Comparison of ENCODE assay signal across 8 mouse cellular contexts in the genomic region with DNA sequence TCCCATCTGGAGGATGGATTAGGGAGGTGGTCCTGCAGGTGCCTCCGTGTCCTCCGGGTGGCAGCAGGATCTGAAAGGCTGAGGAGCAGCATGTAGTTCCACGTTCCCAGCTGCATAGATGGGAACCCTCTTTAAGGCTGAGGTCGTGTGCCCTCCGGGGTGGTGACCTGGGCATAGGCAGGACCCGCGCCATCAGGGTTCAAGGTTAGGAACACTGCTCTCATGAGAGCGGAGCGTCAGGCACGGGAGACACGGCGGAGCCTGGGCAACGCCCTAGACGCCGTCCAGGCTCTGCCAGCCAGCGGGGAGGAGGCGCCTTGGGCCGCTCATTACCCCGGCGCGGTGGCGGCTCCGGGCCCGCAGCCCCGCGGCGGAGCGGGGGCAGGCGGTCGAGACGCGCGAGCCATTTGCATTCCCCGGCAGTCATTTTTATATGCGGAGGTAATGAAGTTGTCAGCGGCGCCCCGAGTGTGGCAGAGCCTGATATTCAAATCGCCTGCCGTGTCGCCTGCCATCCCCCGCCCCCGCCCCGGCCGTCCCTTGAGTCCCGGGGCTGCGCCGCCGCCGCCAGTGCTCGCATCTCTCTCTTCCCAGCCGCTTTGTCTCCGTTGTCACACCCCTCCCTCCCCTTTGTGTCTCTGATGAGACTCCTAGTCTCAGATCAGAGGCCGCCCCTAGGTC.
DNase-seq lines count a peak whose midpoint lies in the region; ATAC-seq and TF ChIP-seq lines count a peak whose summit lies in the region.

No protein-coding gene starts in this region.

- in situ Hi-C loops in ES-E14 (cut with MboI; ENCODE audit: low sequenced_read_pairs in 2 of 2, unreplicated experiment in 2 of 2), result loop anchor here in 1 of 2 experiments (25.0 kb wide), 1 partner anchor 600 kb away; a partner anchor contains a TSS

- H3K4me1 ChIP-seq in ES-E14 (ENCODE audit: control insufficient read depth in 2 of 2, insufficient read depth in 2 of 2, low read length in 2 of 2, poor library complexity in 1 of 2), result peaks cover 0 to 6% of the 10 kb centered on the region in 2 experiments; a peak in 1 of 4 replicates
- H3K4me1 ChIP-seq in forebrain, embryonic 12.5 days, result peaks cover 12% of the 10 kb centered on the region
- H3K4me1 ChIP-seq in lung, embryonic 14.5 days (ENCODE audit: insufficient read depth), result 0 out of 2 replicates have a peak, but pooled peaks cover 3% of the 10 kb centered on the region
- peaks cover 20% of the 10 kb centered on the region for H3K4me1 ChIP-seq in neural tube, embryonic 15.5 days

- no peaks in the 10 kb centered on the region for H3K36me3 ChIP-seq in ES-E14 (ENCODE audit: control insufficient read depth, insufficient read depth, low read length, poor library complexity, severe bottlenecking)
- no peaks in the 10 kb centered on the region for H3K36me3 ChIP-seq in forebrain, embryonic 12.5 days (replicated peaks)
- H3K36me3 ChIP-seq in lung, embryonic 14.5 days (ENCODE audit: insufficient read depth), result no peaks in the 10 kb centered on the region
- H3K36me3 ChIP-seq in neural tube, embryonic 15.5 days, result no peaks in the 10 kb centered on the region

- peak; percentile 73 for TF ChIP-seq CTCF in brain, embryonic 14.5 days (IDR thresholded peaks at IDR 0.05; ENCODE audit: borderline replicate concordance, extremely low read depth, insufficient read depth, insufficient read length)
- TF ChIP-seq CTCF in lung, embryonic 14.5 days (IDR thresholded peaks at IDR 0.05; ENCODE audit: low read depth), result peak; percentile 76

- H3K9me3 ChIP-seq in ES-E14 (ENCODE audit: control insufficient read depth, insufficient read depth, low read depth, low read length), result no peaks in the 10 kb centered on the region
- H3K9me3 ChIP-seq in forebrain, embryonic 12.5 days, result no peaks in the 10 kb centered on the region
- H3K9me3 ChIP-seq in lung, embryonic 14.5 days (ENCODE audit: low read depth, low read length), result no peaks in the 10 kb centered on the region
- H3K9me3 ChIP-seq in neural tube, embryonic 15.5 days (replicated peaks), result no peaks in the 10 kb centered on the region

- H3K27me3 ChIP-seq in forebrain, embryonic 12.5 days, result peaks cover 8% of the 10 kb centered on the region; the same call in 1 of the 2 replicates
- no peaks in the 10 kb centered on the region for H3K27me3 ChIP-seq in lung, embryonic 14.5 days (ENCODE audit: insufficient read depth, low read length)
- H3K27me3 ChIP-seq in neural tube, embryonic 15.5 days (replicated peaks), result no peaks in the 10 kb centered on the region

- DNase-seq in ES-E14 (ENCODE audit: low read depth, low spot score), result peak; percentile 40
- DNase-seq in brain, embryonic 14.5 days (ENCODE audit: low read depth), result peak; percentile 90
- DNase-seq in layer of hippocampus, adult 9-11 months, result peak; percentile 66
- peak; percentile 65 for DNase-seq in lung, embryonic 14.5 days
- DNase-seq in urinary bladder, adult 2 months (ENCODE audit: low spot score), result peak; percentile 60

- peak; percentile 91 for ATAC-seq in forebrain, embryonic 12.5 days (ENCODE audit: low FRiP score)
- peak; percentile 83 to 89 for ATAC-seq in hematopoietic stem cell, adult 5-6 weeks (replicated peaks in 1 of 2; ENCODE audit: insufficient read depth in 1 of 2, low FRiP score in 2 of 2, low TSS enrichment in 1 of 2, low read depth in 1 of 2, poor library complexity in 2 of 2, severe bottlenecking in 2 of 2)
- peak; percentile 81 for ATAC-seq in lung, embryonic 14.5 days (ENCODE audit: insufficient read depth)
- peak; percentile 89 for ATAC-seq in neural tube, embryonic 15.5 days (ENCODE audit: low FRiP score)

- H3K27ac ChIP-seq in ES-E14 (ENCODE audit: insufficient read depth, low read depth, low read length, poor library complexity, severe bottlenecking), result no peak overlapping the region
- H3K27ac ChIP-seq in forebrain, embryonic 12.5 days, result peak overlapping the region; percentile 88
- H3K27ac ChIP-seq in lung, embryonic 14.5 days (ENCODE audit: low read depth), result no peak overlapping the region
- H3K27ac ChIP-seq in neural tube, embryonic 15.5 days (replicated peaks), result peak overlapping the region; percentile 80

- H3K4me3 ChIP-seq in ES-E14 (ENCODE audit: insufficient read depth in 1 of 2, low read depth in 1 of 2, low read length in 2 of 2, poor library complexity in 1 of 2, severe bottlenecking in 1 of 2), result peak overlapping the region; percentile 67 to 68
- H3K4me3 ChIP-seq in forebrain, embryonic 12.5 days (replicated peaks), result peak overlapping the region; percentile 51
- peak overlapping the region; percentile 56 for H3K4me3 ChIP-seq in lung, embryonic 14.5 days (ENCODE audit: low read depth, low read length)
- H3K4me3 ChIP-seq in neural tube, embryonic 15.5 days (replicated peaks), result peak overlapping the region; percentile 50

- H3K9ac ChIP-seq in ES-E14 (ENCODE audit: insufficient read depth, low read depth, low read length, poor library complexity, severe bottlenecking), result peak overlapping the region; percentile 35
- H3K9ac ChIP-seq in forebrain, embryonic 12.5 days, result peak overlapping the region; percentile 68
- peak overlapping the region; percentile 56 for H3K9ac ChIP-seq in lung, embryonic 14.5 days
- peak overlapping the region; percentile 53 for H3K9ac ChIP-seq in neural tube, embryonic 15.5 days (replicated peaks)

- H3K4me2 ChIP-seq in forebrain, embryonic 12.5 days, result peak overlapping the region; percentile 69
- H3K4me2 ChIP-seq in lung, embryonic 14.5 days, result peak overlapping the region; percentile 92
- H3K4me2 ChIP-seq in neural tube, embryonic 15.5 days, result peak overlapping the region; percentile 83

- WGBS in forebrain, embryonic 12.5 days, result under 1% methylated on average over 54 of the region's 54 CpGs
- WGBS in lung, embryonic 14.5 days, result under 1% methylated on average over 52 of the region's 54 CpGs
- WGBS in neural tube, embryonic 15.5 days, result under 1% methylated on average over 54 of the region's 54 CpGs

- no peak; the same call in 1 of the 2 replicates for TF ChIP-seq POLR2A in brain, embryonic 14.5 days (IDR thresholded peaks at IDR 0.05; ENCODE audit: borderline replicate concordance, extremely low read depth, insufficient read depth, insufficient read length, poor library complexity, severe bottlenecking)

TF ChIP-seq in ES-E14, 5 proteins besides CTCF, POLR2A, EP300 and RAD21:
- TF ChIP-seq MAFK (IDR thresholded peaks at IDR 0.05; ENCODE audit: insufficient read depth, low read depth, low read length) (no peak), HCFC1 (IDR thresholded peaks at IDR 0.05; ENCODE audit: borderline replicate concordance, insufficient read depth, low read length) (peak; percentile 59; the same call in 1 of the 2 replicates)
TF ChIP-seq in ES-E14: peak in this region for 1.

Comparison
In these comparisons a context has a peak if more than half of its experiments do, and no peak if none do; other contexts are left out.
1. DNase-seq: peak in every context shown above with its lines; median percentile 90 in brain, embryonic 14.5 days; 66 in layer of hippocampus, adult 9-11 months; 65 in lung, embryonic 14.5 days; 60 in urinary bladder, adult 2 months; 40 in ES-E14.
2. H3K27ac ChIP-seq: peak in forebrain, embryonic 12.5 days (single experiment) and neural tube, embryonic 15.5 days (single experiment); none in ES-E14 (single experiment) and lung, embryonic 14.5 days (single experiment).
3. Peak in every context shown above with its lines, with median percentiles within 50 percentile points of each other: H3K4me3 ChIP-seq, H3K9ac ChIP-seq, ATAC-seq and H3K4me2 ChIP-seq.